Mouse (Mus musculus): ENCODE results near the gene Ficd. TPM values are rescaled to one million over a fixed set of nuclear protein-coding genes. Genes with fewer than 3 reads are reported as not detected.
A peak's percentile ranks its signal among the peaks of the same experiment; 100 is the strongest.

Ficd gene
- polyA plus RNA-seq, 1 experiment from 2014 or later = 7.0 TPM

DNA sequence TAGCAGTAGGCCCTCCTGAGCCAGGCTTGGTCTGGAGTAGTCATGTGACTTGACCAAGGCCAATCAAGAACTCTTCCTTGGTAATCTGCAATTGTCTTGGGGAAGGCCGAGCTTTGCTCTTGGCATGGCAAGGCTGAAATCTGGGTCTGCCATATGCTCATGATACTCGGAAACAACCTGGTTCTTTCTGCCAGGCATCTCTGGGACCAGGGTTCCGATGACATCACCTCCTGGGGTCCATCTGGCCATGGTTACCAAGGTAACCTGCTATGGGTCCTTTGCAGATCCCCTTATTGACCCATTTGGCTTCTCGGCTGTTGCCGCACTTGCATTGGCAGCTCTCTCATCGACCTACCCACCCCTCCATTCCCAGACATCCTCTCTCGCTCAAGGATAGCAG lies 7.6 kb upstream of the Ficd start:
- Histone ChIP-seq H3K27me3 (ENCODE audit: control insufficient read depth, insufficient read depth, low read length) (no peaks in the 10 kb centered on the region), H3K4me3 (replicated peaks; ENCODE audit: low read length) (no peak overlapping the region), H3K9me3 (ENCODE audit: control insufficient read depth, low read length) (no peaks in the 10 kb centered on the region), H3K36me3 (replicated peaks; ENCODE audit: control insufficient read depth, insufficient read depth) (no peaks in the 10 kb centered on the region), H3K9ac (no peak overlapping the region), H3K27ac (no peak overlapping the region), H3K4me2 (replicated peaks) (no peak overlapping the region), H3K4me1 (replicated peaks; ENCODE audit: control insufficient read depth, insufficient read depth, low read length) (peaks cover 17% of the 10 kb centered on the region; the same call in 1 of the 2 replicates)
- no peak for DNase-seq (ENCODE audit: low spot score)
- WGBS = 78% methylated on average over 7 of the region's 7 CpGs
- no peak for ATAC-seq (ENCODE audit: low FRiP score)

GRCm38 (mm10) chr5:113728691-113729090 lies 6.9 kb upstream of the Ficd start:
- H3K9me3 ChIP-seq (ENCODE audit: control insufficient read depth, low read length) = no peaks in the 10 kb centered on the region
- ATAC-seq (ENCODE audit: low FRiP score) = no peak
- DNase-seq (ENCODE audit: low spot score) = no peak

DNA sequence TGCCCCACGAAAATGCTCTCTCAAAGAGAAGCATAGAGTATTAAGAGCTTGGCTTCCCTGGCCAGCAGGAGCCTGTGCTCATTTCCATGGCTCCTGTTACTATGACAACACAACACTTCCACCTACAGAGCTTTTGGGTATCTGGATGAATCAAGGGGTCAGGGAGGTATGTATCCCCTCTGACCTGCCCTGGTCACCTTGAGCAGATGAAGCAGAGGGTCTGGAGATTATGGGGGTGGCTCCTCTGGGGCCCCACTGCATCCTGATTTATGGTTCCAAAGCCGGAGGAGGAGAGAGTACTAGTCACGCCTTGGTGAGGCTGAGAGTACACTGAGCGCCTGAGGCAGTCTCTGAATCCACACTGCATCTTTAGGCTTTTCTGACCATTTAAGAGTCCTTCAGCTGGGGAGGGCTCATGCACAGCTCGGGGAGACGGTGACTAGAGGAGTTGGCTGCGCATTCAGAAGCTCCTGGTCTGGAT lies 4.9 kb upstream of the Ficd start:
- DNase-seq (ENCODE audit: low spot score) (peak; percentile 46), ATAC-seq (ENCODE audit: low FRiP score) (no peak)
- no peak overlapping the region for H3K9ac ChIP-seq
- no peak overlapping the region for H3K4me3 ChIP-seq (replicated peaks; ENCODE audit: low read length)
- H3K27me3 ChIP-seq (ENCODE audit: control insufficient read depth, insufficient read depth, low read length) = no peaks in the 10 kb centered on the region
- H3K4me1 ChIP-seq (replicated peaks; ENCODE audit: control insufficient read depth, insufficient read depth, low read length) = peaks cover 15% of the 10 kb centered on the region
- H3K27ac ChIP-seq = peak overlapping the region; percentile 32; the same call in 1 of the 2 replicates
- WGBS = 66% methylated on average over 7 of the region's 7 CpGs
- H3K9me3 ChIP-seq (ENCODE audit: control insufficient read depth, low read length) = no peaks in the 10 kb centered on the region
- no peak overlapping the region for H3K4me2 ChIP-seq (replicated peaks)
- H3K36me3 ChIP-seq (replicated peaks; ENCODE audit: control insufficient read depth, insufficient read depth) = no peaks in the 10 kb centered on the region

More at GRCm38 (mm10) chr5:113728691-113729090, 6.9 kb upstream of the Ficd start:
- WGBS = 91% methylated on average over 7 of the region's 7 CpGs
- Histone ChIP-seq H3K9ac (no peak overlapping the region), H3K4me3 (replicated peaks; ENCODE audit: low read length) (no peak overlapping the region), H3K4me1 (replicated peaks; ENCODE audit: control insufficient read depth, insufficient read depth, low read length) (peaks cover 16% of the 10 kb centered on the region; the same call in 1 of the 2 replicates), H3K27ac (no peak overlapping the region), H3K27me3 (ENCODE audit: control insufficient read depth, insufficient read depth, low read length) (no peaks in the 10 kb centered on the region), H3K4me2 (replicated peaks) (no peak overlapping the region), H3K36me3 (replicated peaks; ENCODE audit: control insufficient read depth, insufficient read depth) (no peaks in the 10 kb centered on the region)

DNA sequence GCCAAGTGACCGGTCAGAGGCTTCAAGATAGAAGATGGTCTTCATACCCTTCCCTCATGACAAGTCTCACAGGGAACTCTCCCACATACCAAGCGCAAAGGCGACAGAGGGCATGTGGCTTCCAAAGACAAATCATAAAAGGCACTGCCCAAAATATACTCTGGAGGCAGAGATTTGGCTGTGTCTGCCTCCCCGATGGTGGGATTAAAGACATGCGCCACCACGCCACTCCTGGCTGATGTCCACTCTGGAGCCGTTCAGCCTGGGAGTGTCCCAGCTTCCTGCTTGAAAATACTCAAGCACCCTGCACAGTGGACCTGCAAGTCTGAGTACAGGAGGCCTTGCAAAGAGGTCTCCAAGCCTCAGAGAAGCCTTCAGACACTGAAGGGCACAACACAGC lies 4.4 kb upstream of the Ficd start:
- no peaks in the 10 kb centered on the region for H3K36me3 ChIP-seq (replicated peaks; ENCODE audit: control insufficient read depth, insufficient read depth)
- WGBS = 90% methylated on average over 7 of the region's 7 CpGs
- no peak overlapping the region for H3K27ac ChIP-seq
- H3K9me3 ChIP-seq (ENCODE audit: control insufficient read depth, low read length) = no peaks in the 10 kb centered on the region
- peaks cover 15% of the 10 kb centered on the region for H3K4me1 ChIP-seq (replicated peaks; ENCODE audit: control insufficient read depth, insufficient read depth, low read length)
- H3K27me3 ChIP-seq (ENCODE audit: control insufficient read depth, insufficient read depth, low read length) = no peaks in the 10 kb centered on the region
- H3K4me2 ChIP-seq (replicated peaks) = no peak overlapping the region
- no peak overlapping the region for H3K4me3 ChIP-seq (replicated peaks; ENCODE audit: low read length)
- no peak for ATAC-seq (ENCODE audit: low FRiP score)
- DNase-seq (ENCODE audit: low spot score) = no peak
- H3K9ac ChIP-seq = no peak overlapping the region

DNA sequence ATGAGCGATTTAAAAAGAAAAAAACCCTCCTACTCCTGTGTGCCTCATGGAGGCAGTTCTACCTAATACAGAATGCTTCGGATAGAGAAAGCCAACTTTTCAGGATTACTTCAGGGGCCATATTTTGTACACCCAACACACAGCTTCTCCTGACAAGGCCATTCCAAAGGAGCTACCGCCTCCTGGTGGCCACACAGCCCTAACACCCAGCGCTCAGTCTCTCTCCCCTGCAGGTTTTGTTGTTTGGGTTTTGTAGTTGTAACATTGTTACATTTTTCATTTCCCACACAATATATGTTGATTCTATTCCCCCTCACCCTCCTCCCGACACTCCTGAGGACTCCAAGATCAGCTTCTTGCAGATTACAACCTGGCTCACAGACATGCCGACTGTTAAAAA lies 3.4 kb upstream of the Ficd start:
- no peak overlapping the region for H3K4me3 ChIP-seq (replicated peaks; ENCODE audit: low read length)
- H3K36me3 ChIP-seq (replicated peaks; ENCODE audit: control insufficient read depth, insufficient read depth) = no peaks in the 10 kb centered on the region
- 32% methylated on average over 6 of the region's 6 CpGs for WGBS
- peaks cover 22% of the 10 kb centered on the region for H3K4me1 ChIP-seq (replicated peaks; ENCODE audit: control insufficient read depth, insufficient read depth, low read length)
- no peaks in the 10 kb centered on the region for H3K27me3 ChIP-seq (ENCODE audit: control insufficient read depth, insufficient read depth, low read length)
- H3K27ac ChIP-seq = no peak overlapping the region
- H3K9ac ChIP-seq = no peak overlapping the region
- DNase-seq (ENCODE audit: low spot score) (peak; percentile 63), ATAC-seq (ENCODE audit: low FRiP score) (no peak)
- no peaks in the 10 kb centered on the region for H3K9me3 ChIP-seq (ENCODE audit: control insufficient read depth, low read length)
- no peak overlapping the region for H3K4me2 ChIP-seq (replicated peaks)

- no peak overlapping the region for H3K27ac ChIP-seq
- peaks cover 17% of the 10 kb centered on the region for H3K36me3 ChIP-seq (replicated peaks; ENCODE audit: control insufficient read depth, insufficient read depth)
- ATAC-seq (ENCODE audit: low FRiP score) (no peak), DNase-seq (ENCODE audit: low spot score) (no peak)
- H3K4me2 ChIP-seq (replicated peaks) = no peak overlapping the region
- no peaks in the 10 kb centered on the region for H3K9me3 ChIP-seq (ENCODE audit: control insufficient read depth, low read length)
- 67% methylated on average over 5 of the region's 5 CpGs for WGBS
- peaks cover 22% of the 10 kb centered on the region for H3K4me1 ChIP-seq (replicated peaks; ENCODE audit: control insufficient read depth, insufficient read depth, low read length)
- no peak overlapping the region for H3K4me3 ChIP-seq (replicated peaks; ENCODE audit: low read length)
- no peaks in the 10 kb centered on the region for H3K27me3 ChIP-seq (ENCODE audit: control insufficient read depth, insufficient read depth, low read length)
- H3K9ac ChIP-seq = no peak overlapping the region
Measured at GRCm38 (mm10) chr5:113734376-113734775, 1.2 kb upstream of the Ficd start.

- ATAC-seq (ENCODE audit: low FRiP score) (no peak), DNase-seq (ENCODE audit: low spot score) (peak; percentile 35)
- Histone ChIP-seq H3K36me3 (replicated peaks; ENCODE audit: control insufficient read depth, insufficient read depth) (peaks cover 23% of the 10 kb centered on the region), H3K4me2 (replicated peaks) (peak overlapping the region; percentile 64), H3K4me1 (replicated peaks; ENCODE audit: control insufficient read depth, insufficient read depth, low read length) (peaks cover 22% of the 10 kb centered on the region), H3K27me3 (ENCODE audit: control insufficient read depth, insufficient read depth, low read length) (no peaks in the 10 kb centered on the region), H3K9me3 (ENCODE audit: control insufficient read depth, low read length) (no peaks in the 10 kb centered on the region), H3K9ac (peak overlapping the region; percentile 74), H3K4me3 (replicated peaks; ENCODE audit: low read length) (peak overlapping the region; percentile 53), H3K27ac (peak overlapping the region; percentile 97)
- WGBS = 27% methylated on average over 7 of the region's 7 CpGs
Measured at GRCm38 (mm10) chr5:113735023-113735344, 619 bp upstream of the Ficd start.

GRCm38 (mm10) chr5:113736113-113736502 lies 505 bp downstream of the Ficd start:
- peak overlapping the region; percentile 53 for H3K4me3 ChIP-seq (replicated peaks; ENCODE audit: low read length)
- H3K36me3 ChIP-seq (replicated peaks; ENCODE audit: control insufficient read depth, insufficient read depth) = peaks cover 34% of the 10 kb centered on the region
- no peak for DNase-seq (ENCODE audit: low spot score)
- H3K4me2 ChIP-seq (replicated peaks) = peak overlapping the region; percentile 64
- H3K27me3 ChIP-seq (ENCODE audit: control insufficient read depth, insufficient read depth, low read length) = no peaks in the 10 kb centered on the region
- peak overlapping the region; percentile 74 for H3K9ac ChIP-seq
- 4% methylated on average over 10 of the region's 10 CpGs for WGBS
- ATAC-seq (ENCODE audit: low FRiP score) = no peak; the same call in 1 of the 2 replicates
- H3K4me1 ChIP-seq (replicated peaks; ENCODE audit: control insufficient read depth, insufficient read depth, low read length) = peaks cover 13% of the 10 kb centered on the region
- peak overlapping the region; percentile 97 for H3K27ac ChIP-seq
- no peaks in the 10 kb centered on the region for H3K9me3 ChIP-seq (ENCODE audit: control insufficient read depth, low read length)

DNA sequence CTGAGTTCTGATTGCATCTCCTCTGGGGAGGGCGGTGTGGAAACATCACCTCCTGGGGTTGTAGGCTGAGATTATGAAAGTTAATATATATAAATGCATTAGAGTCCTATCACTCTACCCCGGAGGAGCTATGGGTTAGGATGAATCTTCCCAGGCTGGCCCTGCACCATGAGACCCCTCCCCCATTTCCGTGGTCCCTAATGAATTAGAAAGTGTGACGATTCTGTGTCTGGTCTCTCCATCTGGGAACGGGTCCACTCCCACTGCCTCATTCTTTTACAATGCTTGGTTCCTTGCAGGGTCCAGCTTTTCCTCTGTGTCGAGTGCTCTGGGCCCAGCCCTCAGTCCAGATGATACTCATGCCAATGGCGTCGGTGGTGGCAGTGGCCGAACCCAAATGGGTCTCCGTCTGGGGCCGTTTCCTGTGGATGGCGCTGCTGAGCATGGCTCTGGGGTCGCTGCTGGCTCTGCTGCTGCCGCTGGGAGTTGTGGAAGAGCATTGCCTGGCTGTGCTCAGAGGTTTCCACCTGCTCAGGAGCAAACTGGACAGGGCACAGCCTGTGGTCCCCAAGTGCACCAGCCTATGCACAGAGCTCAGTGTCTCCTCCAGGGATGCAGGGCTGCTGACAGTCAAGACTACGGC lies 1.0 kb downstream of the Ficd start:
- Histone ChIP-seq H3K27me3 (ENCODE audit: control insufficient read depth, insufficient read depth, low read length) (no peaks in the 10 kb centered on the region), H3K4me2 (replicated peaks) (peak overlapping the region; percentile 64), H3K9ac (peak overlapping the region; percentile 74), H3K4me1 (replicated peaks; ENCODE audit: control insufficient read depth, insufficient read depth, low read length) (peaks cover 13% of the 10 kb centered on the region), H3K27ac (peak overlapping the region; percentile 97), H3K9me3 (ENCODE audit: control insufficient read depth, low read length) (no peaks in the 10 kb centered on the region), H3K36me3 (replicated peaks; ENCODE audit: control insufficient read depth, insufficient read depth) (peaks cover 40% of the 10 kb centered on the region), H3K4me3 (replicated peaks; ENCODE audit: low read length) (peak overlapping the region; percentile 53)
- ATAC-seq (ENCODE audit: low FRiP score) (no peak), DNase-seq (ENCODE audit: low spot score) (no peak)
- WGBS = 44% methylated on average over 15 of the region's 15 CpGs

Measured in hindbrain, embryonic 14.5 days (tissue).